Mouse (Mus musculus): ENCODE measurements around the gene Ahctf1.

The Ahctf1 gene

DNA sequence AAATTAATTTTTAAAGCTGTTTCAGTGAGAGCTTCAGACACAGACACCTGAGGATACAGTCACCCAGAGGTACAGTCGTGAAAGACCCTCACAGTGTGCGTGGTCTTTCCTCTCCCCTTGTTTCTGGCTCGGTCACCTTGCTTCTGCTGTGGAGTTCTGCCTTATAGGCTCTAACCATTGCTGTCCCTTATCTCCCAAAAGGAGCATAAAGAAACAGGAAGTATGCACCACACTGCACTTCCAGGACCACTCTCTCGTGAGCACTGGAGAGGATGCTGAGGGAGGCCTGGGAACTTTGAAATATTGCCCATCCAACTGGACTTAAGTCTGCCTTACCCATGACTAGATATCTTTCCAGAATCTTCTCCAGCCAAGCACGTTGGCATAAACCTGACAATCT is 92.7 kb downstream of the Ahctf1 start:
- DNase-seq, result no peak

DNA sequence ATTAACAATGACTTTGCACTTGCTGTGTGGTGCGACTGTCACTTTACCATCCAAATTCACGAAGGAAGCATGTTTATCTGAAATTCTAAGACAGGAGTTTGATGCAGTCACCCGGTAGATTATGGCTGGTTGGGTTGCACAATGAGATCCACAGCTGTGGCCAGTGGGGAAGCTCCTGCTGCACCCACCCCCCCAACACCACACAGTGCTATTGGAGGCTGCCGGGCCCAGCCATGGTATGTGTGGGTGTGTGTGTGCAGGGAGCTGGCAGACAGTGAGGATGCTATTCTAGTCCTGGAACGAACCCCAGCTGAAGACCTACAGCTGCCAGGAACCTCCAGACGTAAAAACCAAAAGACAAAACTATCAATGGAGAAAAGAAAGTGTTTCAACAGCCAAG is 94.1 kb downstream of the Ahctf1 start:
- DNase-seq, result no peak

DNA sequence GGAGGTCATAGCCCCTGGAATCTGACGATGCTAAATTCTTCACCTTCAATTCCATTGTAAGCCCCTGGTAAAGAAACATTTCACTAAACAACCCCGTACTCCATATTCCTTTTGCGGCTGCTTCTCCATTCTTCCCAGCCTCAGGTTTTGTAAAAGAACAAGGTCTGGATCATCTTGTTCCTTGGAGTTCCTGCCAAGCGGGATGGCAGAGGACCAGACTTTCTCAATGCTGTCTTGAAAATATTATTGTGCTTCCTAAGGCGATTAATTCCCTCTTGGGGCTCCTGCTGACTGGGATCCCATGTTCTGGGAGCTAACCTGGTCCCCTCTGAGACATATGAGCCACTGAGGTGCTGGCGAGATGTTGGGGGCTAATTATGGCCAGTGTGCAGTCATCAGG is 98.3 kb downstream of the Ahctf1 start:
- no peak for DNase-seq

DNA sequence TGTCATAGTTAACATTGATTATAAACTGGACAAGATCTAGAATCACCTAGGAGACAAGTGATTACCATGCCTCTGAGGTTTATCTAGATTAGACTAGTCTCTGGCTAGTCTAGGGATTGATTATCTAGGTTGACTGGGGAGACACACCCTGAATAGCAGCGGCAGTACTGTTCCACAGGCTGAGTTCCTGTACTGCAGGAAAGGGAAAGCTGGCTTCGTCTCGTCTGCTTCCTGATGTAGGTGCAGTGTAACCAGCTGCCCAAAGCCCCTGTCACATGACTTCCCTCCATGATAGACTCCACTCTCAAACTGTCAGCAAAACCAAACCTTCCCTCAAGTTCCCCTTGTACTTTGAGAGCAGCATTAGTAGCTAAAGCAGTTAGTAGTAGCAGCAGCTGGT is 99.3 kb downstream of the Ahctf1 start:
- no peak for DNase-seq
